Mouse (Mus musculus) liver, embryonic 11.5 days (tissue): ENCODE data around the gene Gm47283. TPM values are rescaled to one million over a fixed set of nuclear protein-coding genes. Genes with fewer than 3 reads are reported as not detected.
"Not testable (repeated sequence)": the region's sequence is repeated elsewhere in the genome, so short reads cannot be mapped to it uniquely, and the experiment has no call there.

Source experiments
- ATAC-seq: fragments of 200-750 bp; cut with Nextera tagmentation; replicated peaks from 2 replicates; pipeline ENCODE4 v1.8.0; 2017; ENCODE audit warnings: moderate number of reproducible peaks, mild to moderate bottlenecking, moderate TSS enrichment, moderate library complexity; ENCODE audit not compliant: low FRiP score
- DNase-seq: peaks from one replicate; pipeline ENCODE4 v3.0.0-alpha.2; 2017; ENCODE audit warnings: low spot score
- H3K27ac ChIP-seq: fragments of 300-500 bp; sonication (generic); 2 replicates; pipeline ENCODE4 v1.5.1; 2014; ENCODE audit warnings: mild to moderate bottlenecking, low read depth, low read length, control low read depth
- H3K27me3 ChIP-seq: fragments of 300-500 bp; sonication (generic); replicated peaks from 2 replicates; pipeline ENCODE4 v1.6.1; 2014; ENCODE audit warnings: low read length, mixed read lengths; ENCODE audit not compliant: control insufficient read depth, insufficient read depth
- H3K36me3 ChIP-seq: fragments of 300-500 bp; sonication (generic); 2 replicates; pipeline ENCODE4 v1.6.1; 2014; ENCODE audit warnings: mild to moderate bottlenecking, low read length, moderate library complexity, mixed read lengths; ENCODE audit not compliant: control insufficient read depth, insufficient read depth
- H3K4me1 ChIP-seq: fragments of 300-500 bp; sonication (generic); replicated peaks from 2 replicates; pipeline ENCODE4 v1.6.1; 2014; ENCODE audit warnings: low read length, mixed read lengths; ENCODE audit not compliant: control insufficient read depth, insufficient read depth
- H3K4me2 ChIP-seq: fragments of 300-500 bp; sonication (generic); 2 replicates; pipeline ENCODE4 v1.6.1; 2014; ENCODE audit warnings: mild to moderate bottlenecking, control low read depth, moderate library complexity
- H3K4me3 ChIP-seq: fragments of 300-500 bp; sonication (generic); 2 replicates; pipeline ENCODE4 v1.5.1; 2014; ENCODE audit warnings: low read depth, low read length, control low read depth
- H3K9ac ChIP-seq: fragments of 300-500 bp; sonication (generic); 2 replicates; pipeline ENCODE4 v1.6.1; 2014; ENCODE audit warnings: low read depth, low read length, control low read depth
- H3K9me3 ChIP-seq: fragments of 300-500 bp; sonication (generic); 2 replicates; pipeline ENCODE4 v1.6.1; 2016; ENCODE audit warnings: low read length, inconsistent platforms, mixed read lengths; ENCODE audit not compliant: control insufficient read depth
- WGBS: fragments of 180-500 bp; shearing (Covaris S2); extraction: QIAGEN DNeasy Blood & Tissue Kit; methylation state at CpG from one replicate; pipeline ENCODE4 v1.1.7; 2014; 5-methylcytosine and 5-hydroxymethylcytosine counted together
- polyA plus RNA-seq: library from polyadenylated mRNA; unstranded; fragments of >200 nt; fragmentation: Nextera tagmentation; extraction: Ambion mirVana; gene quantifications from 2 replicates; pipeline ENCODE4 v1.2.1, GENCODE M21; 2014

Gene Gm47283
- polyA plus RNA-seq, 1 experiment from 2014 or later = not detected

DNA sequence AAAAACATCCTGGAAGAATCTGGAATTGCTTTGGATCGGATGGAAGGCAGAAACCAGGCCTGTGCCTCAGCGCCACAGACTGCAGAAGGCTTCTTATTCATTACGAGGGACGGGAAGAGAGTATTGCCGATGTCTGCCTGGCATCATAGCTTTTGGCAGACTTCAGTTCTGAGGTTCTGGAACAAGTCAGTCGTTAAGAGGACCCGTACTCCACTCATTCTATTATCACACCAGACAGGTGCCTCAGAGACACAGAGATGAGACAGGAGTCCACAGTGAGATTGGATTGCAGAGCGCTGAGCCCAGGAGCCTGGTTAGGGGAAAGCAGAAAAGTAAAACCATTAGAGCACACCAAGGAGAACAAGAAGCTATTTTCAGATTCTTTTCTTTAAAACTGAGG is 54.5 kb downstream of the Gm47283 start, which contains the start of gene Gm21748:
TSS of gene Gm21748 (minus strand) at position 101 of the 400 bp plus-strand sequence.
- not testable (repeated sequence) for H3K27me3 ChIP-seq, H3K4me3 ChIP-seq, H3K9me3 ChIP-seq, H3K4me1 ChIP-seq, ATAC-seq, H3K9ac ChIP-seq, DNase-seq, H3K27ac ChIP-seq, H3K36me3 ChIP-seq, H3K4me2 ChIP-seq
- WGBS = no CpG with 5 or more reads among the region's 8 CpGs

Other genes with a start within 250 kb of the Gm47283 start
- not detected in 2 replicates for gene Gm21860, start 29.9 kb upstream of the Gm47283 start, polyA plus RNA-seq
- not detected in 2 replicates for gene Gm21748, start 54.4 kb downstream of the Gm47283 start, polyA plus RNA-seq